Mouse (Mus musculus): ENCODE data around the gene Stk33. TPM values are rescaled to one million over a fixed set of nuclear protein-coding genes. Genes with fewer than 3 reads are reported as not detected.

Gene Stk33
- total RNA-seq, 1 experiment, result 0.31 TPM

DNA sequence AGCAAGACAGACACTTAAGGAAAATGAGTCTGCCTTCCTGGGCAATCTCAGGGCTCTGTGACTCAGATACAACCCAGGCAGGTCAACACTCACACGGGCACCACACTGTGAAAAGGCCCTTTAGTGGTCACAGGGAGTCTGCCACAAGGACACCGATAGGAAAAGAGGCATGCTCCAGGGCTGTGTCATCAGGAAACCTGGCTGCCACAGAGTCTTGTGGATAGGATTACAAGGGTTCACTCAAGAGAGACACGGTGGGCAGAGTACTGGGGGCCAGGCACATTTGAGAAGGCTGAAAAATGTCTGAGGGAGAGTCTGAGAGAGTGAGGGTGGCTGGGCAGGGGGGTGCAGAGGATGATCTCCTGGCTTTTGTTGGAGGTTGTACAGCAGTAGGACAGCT lies 164.6 kb downstream of the Stk33 start:
- no peak for DNase-seq (ENCODE audit: low read depth, low spot score)
- in situ Hi-C loops (cut with MboI; ENCODE audit: low sequenced_read_pairs in 2 of 2, unreplicated experiment in 2 of 2), result no loop called here
- H3K27ac ChIP-seq (ENCODE audit: insufficient read depth, low read depth, low read length, poor library complexity, severe bottlenecking), result no peak overlapping the region
- H3K4me3 ChIP-seq (ENCODE audit: insufficient read depth in 1 of 2, low read depth in 1 of 2, low read length in 2 of 2, poor library complexity in 1 of 2, severe bottlenecking in 1 of 2), result no peak overlapping the region
- no peak for TF ChIP-seq ZC3H11A (IDR thresholded peaks at IDR 0.05; ENCODE audit: borderline replicate concordance, low read depth, low read length)
- no peak for TF ChIP-seq MAFK (IDR thresholded peaks at IDR 0.05; ENCODE audit: insufficient read depth, low read depth, low read length)
- no peak for TF ChIP-seq ZNF384 (IDR thresholded peaks at IDR 0.05; ENCODE audit: low read depth, low read length)
- no peak for TF ChIP-seq HCFC1 (IDR thresholded peaks at IDR 0.05; ENCODE audit: borderline replicate concordance, insufficient read depth, low read length)
- no peak for TF ChIP-seq CHD2 (IDR thresholded peaks at IDR 0.05; ENCODE audit: low read depth, low read length)
- H3K36me3 ChIP-seq (ENCODE audit: control insufficient read depth, insufficient read depth, low read length, poor library complexity, severe bottlenecking), result no peaks in the 10 kb centered on the region
- H3K9me3 ChIP-seq (ENCODE audit: control insufficient read depth, insufficient read depth, low read depth, low read length), result no peaks in the 10 kb centered on the region
- H3K9ac ChIP-seq (ENCODE audit: insufficient read depth, low read depth, low read length, poor library complexity, severe bottlenecking), result no peak overlapping the region
- no peaks in the 10 kb centered on the region for H3K4me1 ChIP-seq (ENCODE audit: control insufficient read depth in 2 of 2, insufficient read depth in 2 of 2, low read length in 2 of 2, poor library complexity in 1 of 2)

DNA sequence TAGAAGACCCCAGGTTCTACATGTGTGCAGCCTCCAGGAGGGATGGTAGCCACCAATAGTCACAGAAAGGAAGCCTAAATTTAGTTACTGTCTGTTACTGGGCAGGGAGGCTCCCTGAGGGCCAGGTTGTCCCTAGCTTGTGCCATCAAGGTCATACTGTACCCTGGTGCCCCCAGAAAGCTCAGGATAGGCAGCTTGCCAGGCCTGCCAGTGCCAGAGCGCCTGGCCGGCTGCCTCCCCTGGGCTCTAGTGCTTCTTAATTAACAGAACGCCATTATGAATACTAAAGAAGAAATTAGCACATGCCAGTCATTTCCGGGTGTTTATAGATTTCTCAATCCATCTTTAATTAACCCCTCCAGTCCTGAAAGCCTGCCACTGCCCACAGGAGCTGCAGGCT lies 169.8 kb downstream of the Stk33 start:
- Histone ChIP-seq H3K36me3 (ENCODE audit: control insufficient read depth, insufficient read depth, low read length, poor library complexity, severe bottlenecking) (no peaks in the 10 kb centered on the region), H3K9me3 (ENCODE audit: control insufficient read depth, insufficient read depth, low read depth, low read length) (no peaks in the 10 kb centered on the region), H3K4me1 (ENCODE audit: control insufficient read depth in 2 of 2, insufficient read depth in 2 of 2, low read length in 2 of 2, poor library complexity in 1 of 2) (no peaks in the 10 kb centered on the region), H3K4me3 (ENCODE audit: insufficient read depth in 1 of 2, low read depth in 1 of 2, low read length in 2 of 2, poor library complexity in 1 of 2, severe bottlenecking in 1 of 2) (no peak overlapping the region), H3K9ac (ENCODE audit: insufficient read depth, low read depth, low read length, poor library complexity, severe bottlenecking) (no peak overlapping the region), H3K27ac (ENCODE audit: insufficient read depth, low read depth, low read length, poor library complexity, severe bottlenecking) (no peak overlapping the region)
- TF ChIP-seq CHD2 (IDR thresholded peaks at IDR 0.05; ENCODE audit: low read depth, low read length) (no peak), ZNF384 (IDR thresholded peaks at IDR 0.05; ENCODE audit: low read depth, low read length) (no peak), HCFC1 (IDR thresholded peaks at IDR 0.05; ENCODE audit: borderline replicate concordance, insufficient read depth, low read length) (no peak)
- DNase-seq (ENCODE audit: low read depth, low spot score), result no peak
- in situ Hi-C loops (cut with MboI; ENCODE audit: low sequenced_read_pairs in 2 of 2, unreplicated experiment in 2 of 2), result no loop called here

DNA sequence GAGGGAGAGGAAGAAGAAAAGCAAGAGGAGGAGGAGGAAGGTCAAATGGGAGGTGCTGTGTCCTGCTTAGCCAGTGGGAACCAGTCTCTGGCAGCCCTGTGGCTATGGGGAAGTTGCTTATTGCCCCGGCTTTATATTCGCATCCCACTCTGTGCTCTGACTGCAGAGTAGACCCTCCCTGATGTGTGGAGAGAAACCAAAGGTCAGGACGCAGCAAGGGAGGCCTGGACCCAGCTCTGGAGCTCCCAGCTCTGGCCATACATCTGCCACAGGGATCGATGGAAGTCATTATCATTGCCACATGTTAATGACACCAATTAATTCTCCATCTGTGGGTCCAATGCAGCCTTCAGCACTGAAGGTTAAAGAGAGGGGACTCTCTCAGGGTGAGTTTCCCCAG lies 171.5 kb downstream of the Stk33 start:
- TF ChIP-seq MAFK (IDR thresholded peaks at IDR 0.05; ENCODE audit: insufficient read depth, low read depth, low read length) (no peak), CHD2 (IDR thresholded peaks at IDR 0.05; ENCODE audit: low read depth, low read length) (no peak), ZC3H11A (IDR thresholded peaks at IDR 0.05; ENCODE audit: borderline replicate concordance, low read depth, low read length) (no peak), ZNF384 (IDR thresholded peaks at IDR 0.05; ENCODE audit: low read depth, low read length) (no peak), HCFC1 (IDR thresholded peaks at IDR 0.05; ENCODE audit: borderline replicate concordance, insufficient read depth, low read length) (no peak)
- no peak for DNase-seq (ENCODE audit: low read depth, low spot score)
- Histone ChIP-seq H3K4me3 (ENCODE audit: insufficient read depth in 1 of 2, low read depth in 1 of 2, low read length in 2 of 2, poor library complexity in 1 of 2, severe bottlenecking in 1 of 2) (no peak overlapping the region), H3K4me1 (ENCODE audit: control insufficient read depth in 2 of 2, insufficient read depth in 2 of 2, low read length in 2 of 2, poor library complexity in 1 of 2) (no peaks in the 10 kb centered on the region), H3K27ac (ENCODE audit: insufficient read depth, low read depth, low read length, poor library complexity, severe bottlenecking) (no peak overlapping the region), H3K9ac (ENCODE audit: insufficient read depth, low read depth, low read length, poor library complexity, severe bottlenecking) (no peak overlapping the region), H3K36me3 (ENCODE audit: control insufficient read depth, insufficient read depth, low read length, poor library complexity, severe bottlenecking) (no peaks in the 10 kb centered on the region), H3K9me3 (ENCODE audit: control insufficient read depth, insufficient read depth, low read depth, low read length) (no peaks in the 10 kb centered on the region)
- in situ Hi-C loops (cut with MboI; ENCODE audit: low sequenced_read_pairs in 2 of 2, unreplicated experiment in 2 of 2), result no loop called here

DNA sequence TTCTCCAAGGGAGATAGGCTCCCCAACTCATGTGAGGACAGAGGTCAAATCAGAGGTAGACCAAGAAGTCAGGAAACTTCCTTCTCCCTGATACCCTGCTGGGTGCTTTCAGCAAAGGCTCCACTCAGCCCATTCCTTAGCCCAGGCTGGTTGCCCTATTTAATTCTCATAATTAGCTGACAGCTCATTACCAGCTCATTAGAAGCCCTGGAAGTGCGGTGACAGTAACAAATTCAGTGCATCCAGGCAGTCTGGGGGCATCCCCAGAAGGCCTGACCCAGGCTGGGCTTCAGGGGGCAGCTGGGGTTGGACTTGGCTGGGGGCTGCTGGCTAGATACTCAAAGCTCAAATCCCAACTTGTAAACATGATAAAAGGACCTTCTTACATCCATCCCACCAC lies 172.7 kb downstream of the Stk33 start:
- TF ChIP-seq MAFK (IDR thresholded peaks at IDR 0.05; ENCODE audit: insufficient read depth, low read depth, low read length), result no peak
- TF ChIP-seq ZC3H11A (IDR thresholded peaks at IDR 0.05; ENCODE audit: borderline replicate concordance, low read depth, low read length), result no peak
- no peak for TF ChIP-seq ZNF384 (IDR thresholded peaks at IDR 0.05; ENCODE audit: low read depth, low read length)
- TF ChIP-seq HCFC1 (IDR thresholded peaks at IDR 0.05; ENCODE audit: borderline replicate concordance, insufficient read depth, low read length), result no peak
- no peak for TF ChIP-seq CHD2 (IDR thresholded peaks at IDR 0.05; ENCODE audit: low read depth, low read length)
- Histone ChIP-seq H3K4me1 (ENCODE audit: control insufficient read depth in 2 of 2, insufficient read depth in 2 of 2, low read length in 2 of 2, poor library complexity in 1 of 2) (no peaks in the 10 kb centered on the region), H3K36me3 (ENCODE audit: control insufficient read depth, insufficient read depth, low read length, poor library complexity, severe bottlenecking) (no peaks in the 10 kb centered on the region), H3K27ac (ENCODE audit: insufficient read depth, low read depth, low read length, poor library complexity, severe bottlenecking) (no peak overlapping the region), H3K9me3 (ENCODE audit: control insufficient read depth, insufficient read depth, low read depth, low read length) (no peaks in the 10 kb centered on the region), H3K9ac (ENCODE audit: insufficient read depth, low read depth, low read length, poor library complexity, severe bottlenecking) (no peak overlapping the region), H3K4me3 (ENCODE audit: insufficient read depth in 1 of 2, low read depth in 1 of 2, low read length in 2 of 2, poor library complexity in 1 of 2, severe bottlenecking in 1 of 2) (no peak overlapping the region)
- in situ Hi-C loops (cut with MboI; ENCODE audit: low sequenced_read_pairs in 2 of 2, unreplicated experiment in 2 of 2), result no loop called here
- no peak for DNase-seq (ENCODE audit: low read depth, low spot score)

DNA sequence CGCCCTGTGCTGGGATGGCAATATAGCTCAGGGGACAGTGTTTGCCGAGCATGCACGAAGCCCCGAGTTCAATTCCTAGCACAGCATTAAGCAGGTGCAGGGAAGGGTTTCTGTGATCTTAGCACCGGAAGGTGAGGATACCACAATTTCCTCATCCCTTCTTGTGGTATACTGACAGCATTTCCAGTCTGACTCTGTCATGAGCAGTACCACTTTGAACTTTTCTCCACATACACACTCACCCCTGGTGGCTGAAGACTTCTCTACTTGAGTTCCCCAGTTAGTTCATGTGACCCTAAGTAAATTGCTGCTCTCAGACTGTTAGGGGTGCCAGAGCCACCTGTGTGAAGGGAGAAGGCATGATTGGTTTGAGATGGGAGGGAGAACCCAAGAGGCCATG lies 173.3 kb downstream of the Stk33 start:
- Histone ChIP-seq H3K27ac (ENCODE audit: insufficient read depth, low read depth, low read length, poor library complexity, severe bottlenecking) (no peak overlapping the region), H3K36me3 (ENCODE audit: control insufficient read depth, insufficient read depth, low read length, poor library complexity, severe bottlenecking) (no peaks in the 10 kb centered on the region), H3K4me3 (ENCODE audit: insufficient read depth in 1 of 2, low read depth in 1 of 2, low read length in 2 of 2, poor library complexity in 1 of 2, severe bottlenecking in 1 of 2) (no peak overlapping the region), H3K9ac (ENCODE audit: insufficient read depth, low read depth, low read length, poor library complexity, severe bottlenecking) (no peak overlapping the region), H3K9me3 (ENCODE audit: control insufficient read depth, insufficient read depth, low read depth, low read length) (no peaks in the 10 kb centered on the region), H3K4me1 (ENCODE audit: control insufficient read depth in 2 of 2, insufficient read depth in 2 of 2, low read length in 2 of 2, poor library complexity in 1 of 2) (no peaks in the 10 kb centered on the region)
- in situ Hi-C loops (cut with MboI; ENCODE audit: low sequenced_read_pairs in 2 of 2, unreplicated experiment in 2 of 2), result no loop called here
- TF ChIP-seq HCFC1 (IDR thresholded peaks at IDR 0.05; ENCODE audit: borderline replicate concordance, insufficient read depth, low read length) (no peak), ZC3H11A (IDR thresholded peaks at IDR 0.05; ENCODE audit: borderline replicate concordance, low read depth, low read length) (no peak), MAFK (IDR thresholded peaks at IDR 0.05; ENCODE audit: insufficient read depth, low read depth, low read length) (no peak), ZNF384 (IDR thresholded peaks at IDR 0.05; ENCODE audit: low read depth, low read length) (no peak), CHD2 (IDR thresholded peaks at IDR 0.05; ENCODE audit: low read depth, low read length) (no peak)
- no peak for DNase-seq (ENCODE audit: low read depth, low spot score)
